Mouse (Mus musculus) embryonic facial prominence, embryonic 13.5 days (tissue): Measurements from ENCODE around the gene Kcp. TPM values are rescaled to one million over a fixed set of nuclear protein-coding genes. Genes with fewer than 3 reads are reported as not detected.

Experiments
- ATAC-seq: fragments of 200-750 bp; cut with Nextera tagmentation; 2 replicates; pipeline ENCODE4 v1.8.0; 2017; ENCODE audit warnings: low read depth; ENCODE audit not compliant: insufficient number of reproducible peaks, insufficient read depth, low FRiP score, low TSS enrichment
- H3K27ac ChIP-seq: fragments of 300-500 bp; sonication (generic); 2 replicates; pipeline ENCODE4 v1.5.1; 2015; ENCODE audit warnings: moderate library complexity, mild to moderate bottlenecking, inconsistent platforms
- H3K27me3 ChIP-seq: fragments of 300-500 bp; sonication (generic); 2 replicates; pipeline ENCODE4 v1.6.1; 2015; ENCODE audit warnings: mild to moderate bottlenecking, inconsistent platforms
- H3K36me3 ChIP-seq: fragments of 300-500 bp; sonication (generic); 2 replicates; pipeline ENCODE4 v1.6.1; 2015; ENCODE audit warnings: mild to moderate bottlenecking, inconsistent platforms
- H3K4me1 ChIP-seq: fragments of 300-500 bp; sonication (generic); 2 replicates; pipeline ENCODE4 v1.6.1; 2015; ENCODE audit warnings: inconsistent platforms
- H3K4me2 ChIP-seq: fragments of 300-500 bp; sonication (generic); 2 replicates; pipeline ENCODE4 v1.6.1; 2015; ENCODE audit warnings: moderate library complexity, mild to moderate bottlenecking, inconsistent platforms
- H3K4me3 ChIP-seq: fragments of 300-500 bp; sonication (generic); 2 replicates; pipeline ENCODE4 v1.5.1; 2015; ENCODE audit warnings: mild to moderate bottlenecking, inconsistent platforms
- H3K9ac ChIP-seq: fragments of 300-500 bp; sonication (generic); 2 replicates; pipeline ENCODE4 v1.6.1; 2015; ENCODE audit warnings: mild to moderate bottlenecking, inconsistent platforms
- H3K9me3 ChIP-seq: fragments of 300-500 bp; sonication (generic); 2 replicates; pipeline ENCODE4 v1.6.1; 2016; ENCODE audit warnings: inconsistent platforms
- WGBS: fragments of 180-500 bp; shearing (Covaris S2); methylation state at CpG from one replicate; pipeline ENCODE4 v1.1.7; 2015; ENCODE audit warnings: mixed read lengths; 5-methylcytosine and 5-hydroxymethylcytosine counted together
- polyA plus RNA-seq: library from polyadenylated mRNA; unstranded; fragments of >200 nt; fragmentation: Nextera tagmentation; extraction: Ambion mirVana; gene quantifications from 2 replicates; pipeline ENCODE4 v1.2.1, GENCODE M21; 2015

Gene Kcp
- polyA plus RNA-seq, 1 experiment from 2014 or later, result 44.7 TPM

DNA sequence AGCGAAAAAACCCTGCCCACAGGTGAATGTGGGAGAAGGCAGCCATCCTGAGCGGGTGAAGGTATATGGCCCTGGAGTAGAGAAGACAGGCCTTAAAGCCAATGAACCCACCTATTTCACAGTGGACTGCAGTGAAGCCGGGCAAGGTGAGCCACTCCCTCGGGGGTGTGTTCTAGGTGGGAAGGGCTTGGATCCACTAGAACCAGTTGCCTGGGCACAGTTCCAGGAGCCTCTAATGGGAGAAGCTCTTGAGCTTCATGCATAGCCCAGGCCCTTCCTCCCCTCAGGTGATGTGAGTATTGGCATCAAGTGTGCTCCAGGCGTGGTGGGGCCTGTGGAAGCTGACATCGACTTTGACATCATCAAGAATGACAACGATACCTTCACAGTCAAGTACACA lies 62.4 kb downstream of the Kcp start:
- H3K27me3 ChIP-seq, result no peaks in the 10 kb centered on the region
- no peak overlapping the region for H3K4me3 ChIP-seq
- WGBS, result 87% methylated on average over 7 of the region's 7 CpGs
- no peak overlapping the region for H3K4me2 ChIP-seq
- H3K27ac ChIP-seq, result no peak overlapping the region
- H3K4me1 ChIP-seq, result no peaks in the 10 kb centered on the region
- no peak overlapping the region for H3K9ac ChIP-seq
- ATAC-seq, result no peak
- H3K9me3 ChIP-seq, result no peaks in the 10 kb centered on the region
- H3K36me3 ChIP-seq, result peaks cover 90% of the 10 kb centered on the region

DNA sequence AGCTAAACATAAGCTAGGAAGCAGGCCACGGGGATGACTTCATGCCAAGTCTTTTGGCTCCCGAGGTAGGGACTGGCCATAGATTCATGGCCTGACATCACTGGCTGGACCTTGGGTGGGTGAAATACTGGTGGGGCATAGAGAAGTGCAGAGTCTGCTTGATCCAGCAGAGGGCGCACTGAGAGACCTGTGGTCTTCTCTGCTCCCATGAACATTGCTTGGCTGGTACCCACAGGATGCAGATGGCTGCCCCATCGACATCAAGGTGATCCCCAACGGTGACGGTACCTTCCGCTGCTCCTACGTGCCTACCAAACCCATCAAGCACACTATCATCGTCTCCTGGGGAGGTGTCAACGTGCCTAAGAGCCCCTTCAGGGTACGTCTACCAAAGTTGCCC lies 63.0 kb downstream of the Kcp start:
- no peaks in the 10 kb centered on the region for H3K27me3 ChIP-seq
- peaks cover 94% of the 10 kb centered on the region for H3K36me3 ChIP-seq
- no peak overlapping the region for H3K4me3 ChIP-seq
- WGBS, result 71% methylated on average over 11 of the region's 11 CpGs
- ATAC-seq, result no peak
- H3K4me2 ChIP-seq, result no peak overlapping the region
- H3K9me3 ChIP-seq, result no peaks in the 10 kb centered on the region
- H3K4me1 ChIP-seq, result no peaks in the 10 kb centered on the region
- no peak overlapping the region for H3K27ac ChIP-seq
- H3K9ac ChIP-seq, result no peak overlapping the region

DNA sequence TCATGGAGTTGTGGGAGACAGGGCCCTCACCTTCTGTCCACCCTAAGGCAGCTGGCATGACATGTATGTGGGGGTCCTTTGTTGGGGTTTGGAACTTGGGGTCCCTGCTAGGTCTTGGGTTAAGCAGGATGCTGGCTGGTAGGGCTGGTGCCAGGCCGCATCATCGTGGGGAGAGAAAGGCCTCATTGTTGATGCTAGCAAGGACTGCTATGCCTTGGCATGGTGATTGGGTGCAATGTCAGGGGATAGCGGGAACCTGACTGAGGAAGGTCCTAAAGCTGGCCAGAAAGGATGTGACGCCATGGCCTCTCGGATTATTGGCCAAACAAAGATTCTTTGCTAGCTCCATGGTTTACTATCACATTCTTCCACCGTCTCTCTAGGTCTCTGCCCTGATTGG lies 68.0 kb downstream of the Kcp start:
- no peak overlapping the region for H3K4me3 ChIP-seq
- no peak for ATAC-seq
- H3K9ac ChIP-seq, result no peak overlapping the region
- no peak overlapping the region for H3K27ac ChIP-seq
- WGBS, result 92% methylated on average over 6 of the region's 6 CpGs
- H3K4me1 ChIP-seq, result peaks cover 26% of the 10 kb centered on the region
- H3K36me3 ChIP-seq, result peaks cover 64% of the 10 kb centered on the region
- no peak overlapping the region for H3K4me2 ChIP-seq
- no peaks in the 10 kb centered on the region for H3K9me3 ChIP-seq
- H3K27me3 ChIP-seq, result 0 out of 2 replicates have a peak, but pooled peaks cover 3% of the 10 kb centered on the region

DNA sequence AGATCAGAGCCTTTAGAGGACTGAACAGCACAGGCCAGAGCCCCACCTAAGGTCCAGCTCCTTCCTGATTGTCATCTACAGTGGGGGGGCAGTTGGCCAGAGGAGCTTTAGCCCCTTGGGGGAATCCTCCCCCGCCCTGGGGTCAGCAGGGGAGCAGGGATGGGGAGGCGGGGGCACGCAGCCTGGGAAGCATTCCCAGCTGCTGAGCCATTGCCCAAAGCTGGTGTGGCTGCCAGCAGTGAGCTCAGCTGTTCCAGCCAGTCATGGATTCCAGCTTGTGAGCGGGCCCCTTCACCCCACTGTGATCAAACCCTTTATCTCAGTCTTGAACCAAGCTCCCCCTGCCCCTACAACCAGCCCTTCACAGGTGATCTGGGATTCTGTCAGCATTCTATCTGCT lies 68.5 kb downstream of the Kcp start:
- Histone ChIP-seq H3K36me3 (peaks cover 60% of the 10 kb centered on the region), H3K9ac (no peak overlapping the region), H3K4me1 (peaks cover 31% of the 10 kb centered on the region), H3K27me3 (peaks cover 8% of the 10 kb centered on the region), H3K4me3 (no peak overlapping the region), H3K27ac (no peak overlapping the region), H3K9me3 (no peaks in the 10 kb centered on the region), H3K4me2 (no peak overlapping the region)
- ATAC-seq, result no peak
- 83% methylated on average over 4 of the region's 4 CpGs for WGBS

DNA sequence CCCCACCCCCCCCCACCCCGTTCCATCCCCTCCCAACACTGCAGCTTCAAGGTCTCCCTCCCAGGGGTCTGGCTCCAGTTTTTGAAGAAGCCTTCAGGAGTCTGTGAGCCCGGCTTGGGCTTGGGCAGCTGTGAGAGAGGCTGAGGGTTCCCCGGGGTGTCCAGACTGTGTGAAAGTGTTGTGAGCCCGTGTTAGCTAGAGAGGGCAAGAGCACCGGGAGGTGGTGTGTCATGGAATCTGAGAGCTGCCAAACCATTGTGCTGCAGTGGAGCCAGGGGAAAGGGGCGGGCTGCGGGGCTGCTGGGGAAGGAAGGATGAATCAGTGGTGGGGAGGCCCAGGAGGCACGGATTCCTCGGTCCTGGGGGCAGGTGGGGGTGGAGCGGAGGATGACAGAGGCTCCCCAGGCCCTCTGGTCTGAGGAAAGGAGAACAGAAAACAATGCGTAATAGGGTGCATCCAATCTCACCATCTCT lies 71.3 kb downstream of the Kcp start:
- 6% methylated on average over 11 of the region's 11 CpGs for WGBS
- Histone ChIP-seq H3K27ac (peak overlapping the region; percentile 88), H3K4me3 (peak overlapping the region; percentile 60)

DNA sequence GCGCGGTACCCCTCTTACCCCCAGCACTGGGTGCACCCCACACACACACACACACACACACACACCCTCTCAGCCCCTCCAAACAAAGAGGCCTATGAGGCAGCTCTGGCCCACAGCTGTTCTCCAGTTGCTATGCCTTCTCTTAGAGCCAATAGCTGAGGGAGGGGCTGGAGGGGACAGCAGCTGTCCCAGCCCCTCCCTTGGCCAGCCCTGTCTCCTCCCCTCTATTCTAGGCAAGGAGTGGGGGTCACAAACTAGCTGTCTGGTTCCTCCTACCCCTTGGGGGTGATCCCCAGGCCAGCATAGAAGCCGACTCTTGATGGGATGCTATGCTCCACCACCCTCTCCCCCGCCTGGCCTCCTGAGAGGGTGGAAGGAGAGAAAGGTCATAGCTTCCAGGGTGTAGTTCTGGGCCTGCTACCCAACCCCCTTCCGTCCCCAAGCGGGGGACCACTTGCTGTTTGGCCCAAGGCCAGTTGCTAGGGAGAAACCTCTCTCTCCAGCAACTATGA lies 71.8 kb downstream of the Kcp start:
- Histone ChIP-seq H3K4me1 (peaks cover 59% of the 10 kb centered on the region), H3K27ac (peak overlapping the region; percentile 88), H3K9ac (peak overlapping the region; percentile 79), H3K27me3 (peaks cover 35% of the 10 kb centered on the region), H3K4me2 (peak overlapping the region; percentile 86), H3K36me3 (peaks cover 30% of the 10 kb centered on the region), H3K4me3 (peak overlapping the region; percentile 60), H3K9me3 (no peaks in the 10 kb centered on the region)
- ATAC-seq, result peak; percentile 50; the same call in 1 of the 2 replicates
- 13% methylated on average over 6 of the region's 6 CpGs for WGBS

More for the DNA sequence above, 71.3 kb downstream of the Kcp start:
- Histone ChIP-seq H3K4me1 (peaks cover 54% of the 10 kb centered on the region), H3K9me3 (no peaks in the 10 kb centered on the region), H3K9ac (peak overlapping the region; percentile 79), H3K4me2 (peak overlapping the region; percentile 86), H3K27me3 (peaks cover 34% of the 10 kb centered on the region), H3K36me3 (peaks cover 33% of the 10 kb centered on the region)
- no peak for ATAC-seq

DNA sequence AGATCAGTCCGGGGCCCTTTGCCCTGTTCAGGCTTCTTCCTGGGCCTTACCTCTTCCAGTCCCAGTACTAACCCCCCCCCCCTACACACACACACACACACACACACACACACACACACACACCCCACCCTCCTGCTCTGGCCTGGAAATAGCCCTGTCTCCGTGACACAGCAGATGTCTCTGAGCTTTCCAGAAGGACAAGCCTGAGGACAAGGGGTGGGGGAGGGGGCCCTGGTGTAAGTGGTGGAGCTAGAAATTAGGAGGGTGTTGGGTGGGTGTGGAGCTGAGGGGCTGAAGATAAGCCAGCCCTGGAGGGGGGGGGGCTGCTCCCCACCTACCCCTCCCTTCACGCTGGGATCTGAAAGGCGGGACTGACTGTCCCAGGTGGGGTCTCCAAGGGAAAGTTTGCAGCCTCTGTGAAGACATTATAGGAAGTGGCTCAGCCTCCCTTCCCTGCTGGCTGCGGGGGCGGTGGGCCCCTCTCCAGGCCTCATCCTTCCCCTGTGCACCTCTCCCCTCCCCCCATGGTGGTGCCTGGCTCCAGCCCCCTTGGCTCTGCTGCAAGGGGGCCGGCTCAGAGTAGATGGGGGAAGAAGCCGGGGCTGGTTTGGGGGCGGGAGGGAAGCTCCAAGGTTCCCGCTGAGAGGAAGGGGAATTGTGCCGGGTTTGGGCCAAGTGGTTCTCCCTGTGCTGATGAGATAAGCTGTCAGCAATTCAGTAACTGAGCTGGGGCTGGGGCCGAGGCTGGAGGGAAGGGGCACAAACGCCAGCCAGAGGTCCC lies 72.7 kb downstream of the Kcp start:
- Histone ChIP-seq H3K4me1 (peaks cover 65% of the 10 kb centered on the region), H3K9me3 (no peaks in the 10 kb centered on the region), H3K4me3 (peak overlapping the region; percentile 60), H3K9ac (peak overlapping the region; percentile 79), H3K36me3 (peaks cover 21% of the 10 kb centered on the region), H3K4me2 (peak overlapping the region; percentile 86), H3K27ac (peak overlapping the region; percentile 88), H3K27me3 (peaks cover 39% of the 10 kb centered on the region)
- ATAC-seq, result peak; percentile 18; the same call in 1 of the 2 replicates
- WGBS, result 5% methylated on average over 13 of the region's 13 CpGs

DNA sequence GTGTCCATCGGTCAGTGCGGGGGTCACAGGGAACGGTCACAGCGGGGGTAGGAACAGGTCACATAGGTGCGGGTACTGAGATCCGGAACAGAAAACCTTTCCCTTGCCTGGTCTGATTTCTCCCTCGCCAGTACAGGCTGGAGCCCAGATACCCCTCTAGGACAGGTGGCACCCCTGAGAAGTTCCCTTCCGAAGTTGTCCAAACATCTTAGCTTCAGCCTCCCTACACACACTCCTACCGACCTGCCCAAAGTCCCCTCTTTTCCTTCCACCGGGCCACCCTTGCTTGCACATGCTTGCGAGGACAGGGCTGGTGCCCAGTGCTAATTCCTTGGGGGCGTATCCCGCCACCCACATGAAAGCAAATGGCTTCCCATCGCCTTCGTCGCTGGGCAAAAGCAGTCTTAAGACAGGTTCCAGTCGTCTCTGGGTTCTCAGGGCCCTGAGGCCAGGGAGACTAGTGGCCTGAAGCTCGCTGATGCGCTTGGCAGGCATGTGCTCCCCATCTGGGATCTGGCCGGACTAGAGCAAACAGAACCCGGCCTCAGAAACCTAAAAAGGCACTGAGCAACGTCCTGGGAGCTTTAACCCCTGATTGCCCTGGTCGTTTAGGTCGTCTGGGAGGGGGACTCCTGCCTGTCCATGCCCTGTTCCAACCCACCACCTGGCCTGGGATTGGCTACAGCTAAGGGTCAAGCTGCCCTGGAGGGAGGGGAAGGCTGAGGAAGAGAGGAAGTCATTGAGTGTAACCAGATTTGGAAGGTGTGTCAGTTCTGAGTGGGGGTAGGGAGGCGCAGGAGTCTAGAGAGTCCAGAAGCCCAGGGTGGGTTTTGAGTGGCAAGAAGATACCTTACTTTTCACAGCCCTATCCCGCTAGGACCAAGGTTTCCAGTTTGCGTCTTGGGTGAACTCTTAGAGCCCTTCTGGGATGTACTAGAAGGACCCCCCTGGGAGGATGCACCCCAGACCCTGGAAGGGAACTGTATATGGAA lies 73.7 kb downstream of the Kcp start:
- Histone ChIP-seq H3K9me3 (no peaks in the 10 kb centered on the region), H3K4me1 (peaks cover 65% of the 10 kb centered on the region), H3K4me2 (peak overlapping the region; percentile 86), H3K27me3 (peaks cover 37% of the 10 kb centered on the region), H3K27ac (peak overlapping the region; percentile 88), H3K9ac (peak overlapping the region; percentile 79), H3K4me3 (peak overlapping the region; percentile 60), H3K36me3 (peaks cover 11% of the 10 kb centered on the region)
- 6% methylated on average over 27 of the region's 27 CpGs for WGBS
- no peak for ATAC-seq

DNA sequence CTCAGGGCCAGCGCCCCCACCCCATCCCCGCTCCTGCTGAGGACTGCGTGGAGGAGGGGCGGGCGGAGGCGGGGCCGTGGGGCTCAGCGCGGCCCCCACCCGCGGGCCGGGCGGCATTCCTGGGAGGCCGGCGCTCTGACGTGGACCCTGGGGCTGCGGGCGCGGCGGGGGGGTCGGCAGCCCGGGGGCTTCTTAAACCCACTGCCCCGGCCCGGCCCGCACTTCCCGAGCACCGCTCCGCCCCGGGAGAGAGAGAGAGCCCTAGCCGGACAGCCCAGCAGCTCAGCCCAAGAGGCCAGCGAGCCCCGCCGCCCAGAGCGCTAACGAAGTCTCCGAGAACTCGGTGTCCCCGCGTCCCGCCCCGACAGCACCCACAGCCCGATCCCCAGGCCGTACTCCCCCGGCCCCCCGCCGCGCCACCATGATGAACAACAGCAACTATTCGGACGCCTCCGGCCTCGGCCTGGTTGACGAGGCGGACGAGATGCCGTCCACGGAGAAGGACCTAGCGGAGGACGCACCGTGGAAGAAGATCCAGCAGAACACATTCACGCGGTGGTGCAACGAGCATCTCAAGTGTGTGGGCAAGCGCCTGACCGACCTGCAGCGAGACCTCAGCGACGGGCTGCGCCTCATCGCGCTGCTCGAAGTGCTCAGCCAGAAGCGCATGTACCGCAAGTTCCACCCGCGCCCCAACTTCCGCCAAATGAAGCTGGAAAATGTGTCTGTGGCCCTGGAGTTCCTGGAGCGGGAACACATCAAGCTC lies 74.5 kb downstream of the Kcp start, which contains the start of gene Flnc:
Gene Flnc, plus strand, starts transcription at position 219 of the 766 bp plus-strand sequence.
- peak; percentile 45; the same call in 1 of the 2 replicates for ATAC-seq
- H3K36me3 ChIP-seq, result peaks cover 3% of the 10 kb centered on the region; the same call in 1 of the 2 replicates
- H3K9me3 ChIP-seq, result no peaks in the 10 kb centered on the region
- H3K4me2 ChIP-seq, result peak within 1 kb of the TSS; percentile 86
- peak within 1 kb of the TSS; percentile 79 for H3K9ac ChIP-seq
- WGBS, result under 1% methylated on average over 72 of the region's 77 CpGs
- H3K4me1 ChIP-seq, result peaks cover 65% of the 10 kb centered on the region
- peak within 1 kb of the TSS; percentile 88 for H3K27ac ChIP-seq
- H3K4me3 ChIP-seq, result peak within 1 kb of the TSS; percentile 60
- H3K27me3 ChIP-seq, result peaks cover 36% of the 10 kb centered on the region

DNA sequence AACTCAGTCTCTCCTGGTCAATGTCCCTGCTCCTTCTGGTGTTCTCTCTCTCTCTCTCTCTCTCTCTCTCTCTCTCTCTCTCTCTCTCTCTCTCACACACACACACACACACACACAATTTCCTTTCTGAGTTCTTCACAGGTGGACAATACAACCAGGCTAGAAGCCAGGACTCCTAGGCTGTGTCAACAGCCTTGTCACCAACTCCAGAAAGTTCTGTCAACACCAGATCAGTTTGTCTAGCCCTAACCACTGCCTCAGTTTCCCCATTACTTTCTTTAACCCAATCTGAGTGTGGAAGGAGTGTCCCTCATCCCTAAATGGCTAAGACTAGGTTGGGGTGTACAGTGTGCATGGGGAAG lies 75.1 kb downstream of the Kcp start:
- Histone ChIP-seq H3K4me2 (peak overlapping the region; percentile 86), H3K36me3 (no peaks in the 10 kb centered on the region), H3K27ac (no peak overlapping the region), H3K9ac (peak overlapping the region; percentile 79), H3K9me3 (no peaks in the 10 kb centered on the region), H3K4me3 (peak overlapping the region; percentile 60), H3K4me1 (peaks cover 65% of the 10 kb centered on the region), H3K27me3 (peaks cover 36% of the 10 kb centered on the region)
- ATAC-seq, result no peak
